Comparison of ENCODE assay signal across 24 mouse cellular contexts in the genomic region with DNA sequence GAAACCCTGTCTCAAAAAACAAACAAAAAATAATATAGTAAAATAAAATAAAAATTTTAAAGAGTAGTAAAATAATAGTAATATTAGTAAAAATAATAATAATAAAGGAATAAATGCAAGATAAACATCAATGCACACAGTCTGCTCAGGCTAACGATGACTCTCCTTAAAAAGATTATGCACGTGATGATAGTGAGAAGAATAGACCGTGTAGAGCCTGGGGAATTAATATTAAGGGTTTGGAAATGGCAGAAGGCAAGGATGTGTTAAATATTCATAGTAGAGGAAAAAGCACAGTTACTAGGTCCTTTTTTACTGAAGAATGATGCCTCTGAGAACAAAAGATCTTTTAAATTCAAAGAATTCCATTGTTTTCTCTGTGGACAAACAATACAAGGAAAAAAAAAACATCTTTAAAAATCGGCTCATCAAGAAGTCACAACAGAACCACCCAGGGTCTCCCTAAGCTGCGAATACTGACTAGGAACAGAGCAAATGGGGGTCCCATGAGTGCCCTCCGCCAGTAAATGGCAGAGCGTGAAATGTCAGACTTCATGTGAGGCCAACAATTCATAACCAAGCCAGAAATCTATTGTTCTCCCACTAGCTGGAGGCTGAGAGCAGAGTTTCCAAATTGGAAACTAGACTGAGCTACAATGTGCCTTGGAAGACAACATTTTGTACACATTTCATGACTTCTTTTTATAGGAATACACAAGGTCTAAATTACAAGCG.
DNase-seq lines count a peak whose midpoint lies in the region; ATAC-seq and TF ChIP-seq lines count a peak whose summit lies in the region.
"Had no signal": no experiment of that assay in that cellular context is flagged by ENCODE, and none has a peak within 500 bp of the region (broad histone marks: within the 10 kb centered on the region; RNA-seq: fewer than 3 reads in every experiment).

No protein-coding gene starts in this region.

- peak; percentile 27; the same call in 1 of the 2 replicates for ATAC-seq in forebrain, postnatal 0 days
- no peak for ATAC-seq in forebrain, embryonic 13.5 days
- ATAC-seq in neural tube, embryonic 13.5 days (ENCODE audit: low read depth), result no peak
- ATAC-seq in midbrain, embryonic 12.5 days (ENCODE audit: low FRiP score, low read depth), result peak; percentile 75
- ATAC-seq in liver, postnatal 0 days, result no peak
- ATAC-seq: CD4-positive, CD25-positive, alpha-beta regulatory T cell, adult 4 months; forebrain, embryonic 15.5 days; intestine, embryonic 15.5 days had no signal

- no peaks in the 10 kb centered on the region; the same call in 1 of the 2 replicates for H3K4me1 ChIP-seq in forebrain, postnatal 0 days (ENCODE audit: insufficient read depth)
- H3K4me1 ChIP-seq in forebrain, embryonic 13.5 days, result no peaks in the 10 kb centered on the region
- H3K4me1 ChIP-seq in neural tube, embryonic 13.5 days (replicated peaks), result peaks cover 8% of the 10 kb centered on the region
- peaks cover 12% of the 10 kb centered on the region; the same call in 1 of the 2 replicates for H3K4me1 ChIP-seq in midbrain, embryonic 12.5 days
- no peaks in the 10 kb centered on the region for H3K4me1 ChIP-seq in liver, postnatal 0 days (ENCODE audit: insufficient read depth)
- H3K4me1 ChIP-seq: forebrain, embryonic 15.5 days; heart, embryonic 10.5 days; intestine, embryonic 15.5 days; limb, embryonic 13.5 days; liver, embryonic 13.5 days; megakaryocyte, embryonic 14.5 days; stomach, embryonic 15.5 days had no signal

- 41% methylated on average over 8 of the region's 8 CpGs for WGBS in forebrain, postnatal 0 days
- WGBS in forebrain, embryonic 13.5 days, result 57% methylated on average over 8 of the region's 8 CpGs
- 43% methylated on average over 8 of the region's 8 CpGs for WGBS in neural tube, embryonic 13.5 days
- WGBS in midbrain, embryonic 12.5 days, result 46% methylated on average over 8 of the region's 8 CpGs
- 72% methylated on average over 8 of the region's 8 CpGs for WGBS in liver, postnatal 0 days (ENCODE audit: insufficient replicate concordance)

- H3K9me3 ChIP-seq in forebrain, postnatal 0 days (ENCODE audit: low read length), result no peaks in the 10 kb centered on the region
- H3K9me3 ChIP-seq in forebrain, embryonic 13.5 days (replicated peaks), result no peaks in the 10 kb centered on the region
- H3K9me3 ChIP-seq in neural tube, embryonic 13.5 days, result no peaks in the 10 kb centered on the region
- H3K9me3 ChIP-seq in midbrain, embryonic 12.5 days, result no peaks in the 10 kb centered on the region
- H3K9me3 ChIP-seq in liver, postnatal 0 days (ENCODE audit: low read length), result no peaks in the 10 kb centered on the region
- H3K9me3 ChIP-seq: forebrain, embryonic 15.5 days; heart, embryonic 10.5 days; intestine, embryonic 15.5 days; limb, embryonic 13.5 days; liver, embryonic 13.5 days; megakaryocyte, embryonic 14.5 days; stomach, embryonic 15.5 days had no signal

- H3K27ac ChIP-seq in forebrain, postnatal 0 days (ENCODE audit: low read depth, low read length), result no peak overlapping the region
- no peak overlapping the region for H3K27ac ChIP-seq in forebrain, embryonic 13.5 days
- H3K27ac ChIP-seq in neural tube, embryonic 13.5 days (replicated peaks), result 0 out of 2 replicates have a peak overlapping the region, but pooled peaks have one; percentile 11
- H3K27ac ChIP-seq in midbrain, embryonic 12.5 days (replicated peaks), result peak overlapping the region; percentile 50
- no peak overlapping the region for H3K27ac ChIP-seq in liver, postnatal 0 days (ENCODE audit: low read depth)
- H3K27ac ChIP-seq: forebrain, embryonic 15.5 days; gastrocnemius, adult 2 months; heart, embryonic 10.5 days; intestine, embryonic 15.5 days; limb, embryonic 13.5 days; liver, embryonic 13.5 days; stomach, embryonic 15.5 days had no signal

- no peak overlapping the region for H3K9ac ChIP-seq in forebrain, postnatal 0 days
- H3K9ac ChIP-seq in forebrain, embryonic 13.5 days, result no peak overlapping the region
- no peak overlapping the region for H3K9ac ChIP-seq in neural tube, embryonic 13.5 days
- H3K9ac ChIP-seq in midbrain, embryonic 12.5 days (replicated peaks), result no peak overlapping the region
- H3K9ac ChIP-seq in liver, postnatal 0 days (replicated peaks), result no peak overlapping the region
- H3K9ac ChIP-seq: forebrain, embryonic 15.5 days; intestine, embryonic 15.5 days; limb, embryonic 13.5 days; liver, embryonic 13.5 days; lung, embryonic 14.5 days; stomach, embryonic 15.5 days had no signal

- H3K4me3 ChIP-seq in forebrain, postnatal 0 days (ENCODE audit: low read depth, low read length), result no peak overlapping the region
- H3K4me3 ChIP-seq in forebrain, embryonic 13.5 days, result no peak overlapping the region
- no peak overlapping the region for H3K4me3 ChIP-seq in neural tube, embryonic 13.5 days
- no peak overlapping the region for H3K4me3 ChIP-seq in midbrain, embryonic 12.5 days
- H3K4me3 ChIP-seq in liver, postnatal 0 days (ENCODE audit: low read depth, low read length), result no peak overlapping the region
- H3K4me3 ChIP-seq: forebrain, embryonic 15.5 days; gastrocnemius, adult 2 months; heart, embryonic 10.5 days; intestine, embryonic 15.5 days; limb, embryonic 13.5 days; liver, embryonic 13.5 days; megakaryocyte, embryonic 14.5 days; stomach, embryonic 15.5 days had no signal

- no peak for TF ChIP-seq EP300 in liver, postnatal 0 days (IDR thresholded peaks at IDR 0.05; ENCODE audit: low read depth)

- TF ChIP-seq CTCF in forebrain, postnatal 0 days (IDR thresholded peaks at IDR 0.05; ENCODE audit: low read depth), result no peak
- no peak for TF ChIP-seq CTCF in liver, postnatal 0 days (IDR thresholded peaks at IDR 0.05; ENCODE audit: low read depth)

- H3K4me2 ChIP-seq in forebrain, postnatal 0 days (ENCODE audit: low read depth), result no peak overlapping the region
- no peak overlapping the region for H3K4me2 ChIP-seq in forebrain, embryonic 13.5 days
- no peak overlapping the region for H3K4me2 ChIP-seq in neural tube, embryonic 13.5 days
- H3K4me2 ChIP-seq in midbrain, embryonic 12.5 days (replicated peaks), result no peak overlapping the region
- H3K4me2 ChIP-seq in liver, postnatal 0 days (ENCODE audit: low read depth, low read length), result no peak overlapping the region
- H3K4me2 ChIP-seq: forebrain, embryonic 15.5 days; intestine, embryonic 15.5 days; limb, embryonic 13.5 days; liver, embryonic 13.5 days; lung, embryonic 14.5 days; stomach, embryonic 15.5 days had no signal

- no peaks in the 10 kb centered on the region for H3K36me3 ChIP-seq in forebrain, postnatal 0 days (ENCODE audit: insufficient read depth)
- H3K36me3 ChIP-seq in forebrain, embryonic 13.5 days (ENCODE audit: poor library complexity, severe bottlenecking), result no peaks in the 10 kb centered on the region
- no peaks in the 10 kb centered on the region for H3K36me3 ChIP-seq in neural tube, embryonic 13.5 days
- H3K36me3 ChIP-seq in midbrain, embryonic 12.5 days, result no peaks in the 10 kb centered on the region
- no peaks in the 10 kb centered on the region for H3K36me3 ChIP-seq in liver, postnatal 0 days (replicated peaks; ENCODE audit: insufficient read depth, low read length)
- H3K36me3 ChIP-seq: forebrain, embryonic 15.5 days; heart, embryonic 10.5 days; intestine, embryonic 15.5 days; limb, embryonic 13.5 days; liver, embryonic 13.5 days; stomach, embryonic 15.5 days had no signal

- DNase-seq in forebrain, postnatal 0 days, result no peak
- no peak for DNase-seq in neural tube, embryonic 10.5 days (ENCODE audit: extremely low spot score, low spot score)
- no peak for DNase-seq in retina, embryonic 14.5 days (ENCODE audit: low spot score)
- DNase-seq in liver, postnatal 0 days, result no peak
- no peak for DNase-seq in cerebellum, adult 11 months
- DNase-seq: adrenal gland, postnatal 14 days; cerebellum, adult 9-11 months; gastrocnemius, adult 2 months; heart, postnatal 4 days; kidney, postnatal 25 days; liver, embryonic 13.5 days; lung, embryonic 14.5 days; lung, postnatal 36 days; thymus, postnatal 36 days had no signal

- no peaks in the 10 kb centered on the region for H3K27me3 ChIP-seq in forebrain, postnatal 0 days (ENCODE audit: insufficient read depth, low read length)
- H3K27me3 ChIP-seq in forebrain, embryonic 13.5 days, result no peaks in the 10 kb centered on the region
- no peaks in the 10 kb centered on the region for H3K27me3 ChIP-seq in neural tube, embryonic 13.5 days
- no peaks in the 10 kb centered on the region for H3K27me3 ChIP-seq in midbrain, embryonic 12.5 days
- no peaks in the 10 kb centered on the region for H3K27me3 ChIP-seq in liver, postnatal 0 days (ENCODE audit: insufficient read depth, low read length)
- H3K27me3 ChIP-seq: forebrain, embryonic 15.5 days; intestine, embryonic 15.5 days; limb, embryonic 13.5 days; liver, embryonic 13.5 days; megakaryocyte, embryonic 14.5 days; stomach, embryonic 15.5 days had no signal

Comparison
In these comparisons a context has a peak if more than half of its experiments do, and no peak if none do; other contexts are left out.
1. ATAC-seq: peak in forebrain, postnatal 0 days (single experiment) and midbrain, embryonic 12.5 days (single experiment); none in forebrain, embryonic 13.5 days (single experiment), neural tube, embryonic 13.5 days (single experiment) and liver, postnatal 0 days (single experiment).
2. H3K27ac ChIP-seq: peak in neural tube, embryonic 13.5 days (single experiment) and midbrain, embryonic 12.5 days (single experiment); none in forebrain, postnatal 0 days (single experiment), forebrain, embryonic 13.5 days (single experiment) and liver, postnatal 0 days (single experiment).